Mouse (Mus musculus): ENCODE measurements around the gene Gpc1. TPM values are rescaled to one million over a fixed set of nuclear protein-coding genes. Genes with fewer than 3 reads are reported as not detected.

Gene Gpc1
- polyA plus RNA-seq, 1 experiment from 2014 or later = 66.1 TPM

DNA sequence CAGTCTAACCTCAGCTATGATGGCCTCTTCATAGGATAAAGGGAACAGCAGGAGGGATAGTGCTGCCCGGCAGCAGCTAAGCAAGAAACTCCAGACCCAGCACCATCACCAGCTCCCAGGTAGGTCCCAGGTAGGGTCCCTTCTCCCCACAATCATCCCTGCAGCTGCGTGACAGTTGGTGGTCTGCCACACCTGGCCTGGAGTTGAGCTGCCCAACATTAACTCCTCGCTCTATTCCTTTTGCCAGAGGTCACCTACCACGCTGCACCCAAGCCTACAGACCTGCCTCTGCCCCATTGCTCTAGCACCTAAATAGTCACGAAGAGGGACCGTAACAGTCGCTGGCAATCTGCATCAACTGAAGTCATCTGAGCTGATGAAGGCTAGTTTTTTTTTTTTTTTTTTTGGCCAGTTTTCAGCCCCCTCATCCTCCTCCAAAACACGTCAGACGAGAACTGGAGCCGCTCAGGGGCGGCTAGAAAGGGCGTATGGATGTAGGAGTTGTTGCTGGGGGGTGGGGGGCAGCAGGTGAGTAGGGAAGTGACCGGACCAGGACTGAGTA is 738 bp upstream of the Gpc1 start:
- DNase-seq (ENCODE audit: low spot score) (no peak), ATAC-seq (ENCODE audit: low FRiP score) (no peak)

DNA sequence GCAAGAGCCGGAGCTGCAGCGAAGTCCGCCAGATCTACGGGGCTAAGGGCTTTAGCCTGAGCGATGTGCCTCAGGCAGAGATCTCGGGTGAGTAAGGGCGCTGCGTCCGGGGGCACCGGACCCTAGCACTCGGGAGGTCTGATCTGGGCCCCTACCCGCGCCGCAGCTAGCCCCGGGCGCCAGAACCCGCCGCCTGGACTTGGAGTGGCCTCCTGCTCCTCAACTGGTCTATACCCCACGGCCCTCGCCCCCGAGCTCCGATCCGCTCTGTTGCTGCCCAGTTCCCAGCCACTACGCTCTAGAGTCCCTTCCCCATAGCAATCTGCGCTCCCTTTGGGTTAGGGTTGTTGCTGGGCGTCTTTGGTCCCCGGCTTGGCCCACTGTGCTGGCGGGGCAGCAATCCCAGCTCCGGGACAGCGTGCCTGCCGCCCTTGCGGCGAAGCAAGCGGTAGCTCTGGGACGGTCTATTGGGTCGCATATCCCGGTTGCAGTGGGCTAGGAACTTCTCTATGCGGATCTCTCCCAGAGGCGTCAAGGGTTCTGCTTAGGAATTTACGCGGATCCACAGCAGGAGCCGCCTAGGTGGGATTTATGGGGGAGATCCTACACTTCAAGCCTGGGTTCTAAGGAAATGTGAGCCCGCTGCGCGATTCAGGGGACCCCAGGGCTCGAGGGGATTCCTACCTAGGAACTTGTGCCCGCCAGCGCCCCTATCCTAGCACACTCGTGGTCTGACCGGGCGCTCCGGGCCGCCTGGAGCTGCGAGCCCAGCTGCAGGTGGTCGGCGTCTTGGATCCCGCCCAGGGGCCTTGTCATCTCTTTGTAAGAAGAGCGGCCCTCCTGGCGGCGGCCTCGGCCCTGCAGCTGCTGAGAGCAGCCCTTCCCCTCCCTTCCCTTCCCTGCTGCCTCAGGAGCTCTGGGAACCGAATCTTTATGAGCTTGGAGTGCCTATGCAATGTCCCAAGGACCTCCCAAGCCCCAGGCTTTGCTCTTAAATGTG is 866 bp downstream of the Gpc1 start:
- Histone ChIP-seq H3K9ac (peak overlapping the region; percentile 98), H3K27me3 (ENCODE audit: control insufficient read depth, insufficient read depth, low read length) (peaks cover 13% of the 10 kb centered on the region; the same call in 1 of the 2 replicates), H3K36me3 (replicated peaks; ENCODE audit: control insufficient read depth, insufficient read depth) (0 out of 2 replicates have a peak, but pooled peaks cover 6% of the 10 kb centered on the region), H3K4me3 (replicated peaks; ENCODE audit: low read length) (peak overlapping the region; percentile 94), H3K4me1 (replicated peaks; ENCODE audit: control insufficient read depth, insufficient read depth, low read length) (peaks cover 36% of the 10 kb centered on the region), H3K4me2 (replicated peaks) (peak overlapping the region; percentile 70), H3K27ac (peak overlapping the region; percentile 93), H3K9me3 (ENCODE audit: control insufficient read depth, low read length) (no peaks in the 10 kb centered on the region)
- WGBS = under 1% methylated on average over 62 of the region's 62 CpGs
- ATAC-seq (ENCODE audit: low FRiP score) (peak; percentile 18), DNase-seq (ENCODE audit: low spot score) (peak; percentile 69)

More for the DNA sequence above, 738 bp upstream of the Gpc1 start:
- Histone ChIP-seq H3K4me3 (replicated peaks; ENCODE audit: low read length) (peak overlapping the region; percentile 94), H3K9me3 (ENCODE audit: control insufficient read depth, low read length) (no peaks in the 10 kb centered on the region), H3K27ac (peak overlapping the region; percentile 93), H3K9ac (peak overlapping the region; percentile 98), H3K36me3 (replicated peaks; ENCODE audit: control insufficient read depth, insufficient read depth) (0 out of 2 replicates have a peak, but pooled peaks cover 6% of the 10 kb centered on the region), H3K4me1 (replicated peaks; ENCODE audit: control insufficient read depth, insufficient read depth, low read length) (peaks cover 36% of the 10 kb centered on the region), H3K4me2 (replicated peaks) (peak overlapping the region; percentile 70), H3K27me3 (ENCODE audit: control insufficient read depth, insufficient read depth, low read length) (peaks cover 13% of the 10 kb centered on the region; the same call in 1 of the 2 replicates)
- 7% methylated on average over 13 of the region's 13 CpGs for WGBS

DNA sequence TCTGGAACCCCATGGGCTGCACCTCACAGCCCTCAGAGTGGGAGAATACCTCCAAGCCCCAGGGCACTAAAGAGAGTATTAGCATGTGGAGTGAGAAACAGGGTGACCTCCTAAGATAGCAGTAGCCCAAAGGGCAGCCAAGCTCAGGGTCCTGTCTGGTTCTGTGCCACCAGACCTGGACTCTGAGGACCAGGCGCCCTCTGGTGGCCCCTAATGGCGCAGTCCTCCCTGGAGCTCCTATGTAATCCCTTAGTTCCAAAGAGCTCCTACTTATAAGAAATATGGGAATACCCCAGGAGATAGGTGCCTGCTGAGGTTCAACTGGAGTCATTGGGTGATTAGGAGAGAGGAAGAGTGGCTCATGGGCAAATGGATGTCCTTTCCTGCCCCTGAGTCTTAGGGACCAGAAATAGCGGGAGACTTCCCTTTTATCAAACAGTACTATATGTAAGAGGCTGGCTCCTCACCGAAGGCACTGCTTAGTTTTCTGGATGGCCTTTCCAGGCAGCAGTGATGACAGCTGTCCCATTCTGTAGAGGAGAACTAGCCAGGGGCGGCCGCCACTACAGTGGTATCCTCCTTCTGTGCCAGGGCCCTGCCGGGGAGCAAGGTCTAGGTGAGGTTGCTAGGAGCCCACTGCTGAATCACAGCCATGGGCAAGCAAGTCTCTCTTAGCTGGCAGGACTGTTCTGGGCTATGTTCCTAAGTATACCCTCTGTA is 2.7 kb downstream of the Gpc1 start:
- Histone ChIP-seq H3K27me3 (ENCODE audit: control insufficient read depth, insufficient read depth, low read length) (peaks cover 11% of the 10 kb centered on the region; the same call in 1 of the 2 replicates), H3K9ac (peak overlapping the region; percentile 98; the same call in 1 of the 2 replicates), H3K9me3 (ENCODE audit: control insufficient read depth, low read length) (no peaks in the 10 kb centered on the region), H3K4me1 (replicated peaks; ENCODE audit: control insufficient read depth, insufficient read depth, low read length) (peaks cover 44% of the 10 kb centered on the region), H3K27ac (no peak overlapping the region), H3K4me2 (replicated peaks) (peak overlapping the region; percentile 70), H3K4me3 (replicated peaks; ENCODE audit: low read length) (peak overlapping the region; percentile 94; the same call in 1 of the 2 replicates), H3K36me3 (replicated peaks; ENCODE audit: control insufficient read depth, insufficient read depth) (0 out of 2 replicates have a peak, but pooled peaks cover 6% of the 10 kb centered on the region)
- ATAC-seq (ENCODE audit: low FRiP score) (peak; percentile 13; the same call in 1 of the 2 replicates), DNase-seq (ENCODE audit: low spot score) (peak; percentile 89)
- WGBS = 47% methylated on average over 7 of the region's 7 CpGs

DNA sequence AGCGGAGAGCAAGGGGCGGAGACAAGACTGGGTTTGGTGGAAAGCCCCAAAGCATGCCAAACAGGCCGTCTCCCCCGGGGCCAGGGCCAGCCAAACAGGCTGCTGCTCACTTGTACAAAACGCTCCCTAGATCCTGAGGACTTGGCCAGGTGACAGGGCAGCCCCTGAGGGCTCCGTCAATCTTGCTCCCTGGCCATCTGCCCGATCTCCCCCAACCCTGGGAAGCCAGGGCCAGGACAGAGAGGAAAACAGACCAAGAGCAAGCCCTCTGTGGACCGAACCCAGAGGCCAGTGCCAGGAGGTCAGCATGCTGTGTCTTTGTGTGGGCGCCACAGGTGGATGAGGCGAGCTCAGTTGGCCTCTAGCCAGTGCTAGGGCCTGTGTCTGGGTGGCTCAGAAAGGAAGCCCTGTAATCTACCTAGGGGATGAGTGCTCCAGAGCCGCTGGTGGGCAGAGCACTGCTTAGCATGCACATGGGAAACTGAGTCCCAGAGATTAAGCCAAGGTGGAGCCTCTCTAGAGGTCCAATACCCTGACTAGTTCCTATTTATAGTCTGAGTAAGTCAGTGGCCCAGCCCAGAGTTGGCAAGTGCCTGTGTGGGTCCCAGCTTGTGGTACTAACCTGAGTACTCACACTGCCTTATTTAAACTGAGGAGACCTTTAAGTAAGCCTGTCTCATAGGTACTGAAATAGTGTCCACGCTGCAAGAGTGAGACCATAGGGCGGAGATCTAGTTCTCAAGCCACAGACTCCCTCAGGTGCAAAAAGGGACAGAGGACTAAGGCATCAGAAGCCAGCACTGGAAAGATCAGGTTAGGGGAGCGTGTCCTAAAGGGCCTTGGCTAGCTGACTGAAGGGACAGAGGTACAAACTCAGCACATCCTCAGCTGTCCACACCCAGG is 6.7 kb downstream of the Gpc1 start:
- H3K9ac ChIP-seq = no peak overlapping the region
- no peaks in the 10 kb centered on the region for H3K9me3 ChIP-seq (ENCODE audit: control insufficient read depth, low read length)
- H3K4me1 ChIP-seq (replicated peaks; ENCODE audit: control insufficient read depth, insufficient read depth, low read length) = peaks cover 30% of the 10 kb centered on the region
- peak; percentile 53 for DNase-seq (ENCODE audit: low spot score)
- no peaks in the 10 kb centered on the region for H3K27me3 ChIP-seq (ENCODE audit: control insufficient read depth, insufficient read depth, low read length)
- H3K4me2 ChIP-seq (replicated peaks) = no peak overlapping the region
- no peak overlapping the region for H3K27ac ChIP-seq
- H3K4me3 ChIP-seq (replicated peaks; ENCODE audit: low read length) = no peak overlapping the region
- WGBS = 54% methylated on average over 14 of the region's 14 CpGs
- ATAC-seq (ENCODE audit: low FRiP score) = no peak; the same call in 1 of the 2 replicates
- H3K36me3 ChIP-seq (replicated peaks; ENCODE audit: control insufficient read depth, insufficient read depth) = 0 out of 2 replicates have a peak, but pooled peaks cover 6% of the 10 kb centered on the region

DNA sequence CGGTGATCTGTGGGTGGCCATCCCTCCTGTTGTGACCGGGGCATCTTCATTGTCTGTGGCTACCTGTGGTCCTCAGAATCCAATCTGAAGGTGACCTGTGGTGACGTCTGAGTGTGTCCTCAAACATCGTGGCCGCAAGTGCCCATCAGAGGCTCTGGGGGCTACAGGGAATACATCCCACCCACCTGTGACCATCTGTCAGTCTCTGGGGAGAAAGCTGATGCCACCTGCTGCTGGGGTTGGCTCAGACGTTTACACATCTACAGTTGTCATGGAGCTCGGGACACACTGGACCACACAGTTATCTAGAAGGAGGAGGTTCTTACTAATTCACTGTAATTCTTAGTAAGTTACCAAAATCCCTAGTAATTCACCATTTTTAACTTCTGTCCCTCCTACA is 7.8 kb downstream of the Gpc1 start:
- no peak overlapping the region for H3K4me2 ChIP-seq (replicated peaks)
- no peak overlapping the region for H3K27ac ChIP-seq
- H3K4me3 ChIP-seq (replicated peaks; ENCODE audit: low read length) = no peak overlapping the region
- H3K9me3 ChIP-seq (ENCODE audit: control insufficient read depth, low read length) = no peaks in the 10 kb centered on the region
- no peak overlapping the region for H3K9ac ChIP-seq
- ATAC-seq (ENCODE audit: low FRiP score) = no peak
- peaks cover 19% of the 10 kb centered on the region for H3K4me1 ChIP-seq (replicated peaks; ENCODE audit: control insufficient read depth, insufficient read depth, low read length)
- WGBS = 75% methylated on average over 7 of the region's 7 CpGs
- no peaks in the 10 kb centered on the region for H3K27me3 ChIP-seq (ENCODE audit: control insufficient read depth, insufficient read depth, low read length)
- no peak for DNase-seq (ENCODE audit: low spot score)
- H3K36me3 ChIP-seq (replicated peaks; ENCODE audit: control insufficient read depth, insufficient read depth) = 0 out of 2 replicates have a peak, but pooled peaks cover 6% of the 10 kb centered on the region

DNA sequence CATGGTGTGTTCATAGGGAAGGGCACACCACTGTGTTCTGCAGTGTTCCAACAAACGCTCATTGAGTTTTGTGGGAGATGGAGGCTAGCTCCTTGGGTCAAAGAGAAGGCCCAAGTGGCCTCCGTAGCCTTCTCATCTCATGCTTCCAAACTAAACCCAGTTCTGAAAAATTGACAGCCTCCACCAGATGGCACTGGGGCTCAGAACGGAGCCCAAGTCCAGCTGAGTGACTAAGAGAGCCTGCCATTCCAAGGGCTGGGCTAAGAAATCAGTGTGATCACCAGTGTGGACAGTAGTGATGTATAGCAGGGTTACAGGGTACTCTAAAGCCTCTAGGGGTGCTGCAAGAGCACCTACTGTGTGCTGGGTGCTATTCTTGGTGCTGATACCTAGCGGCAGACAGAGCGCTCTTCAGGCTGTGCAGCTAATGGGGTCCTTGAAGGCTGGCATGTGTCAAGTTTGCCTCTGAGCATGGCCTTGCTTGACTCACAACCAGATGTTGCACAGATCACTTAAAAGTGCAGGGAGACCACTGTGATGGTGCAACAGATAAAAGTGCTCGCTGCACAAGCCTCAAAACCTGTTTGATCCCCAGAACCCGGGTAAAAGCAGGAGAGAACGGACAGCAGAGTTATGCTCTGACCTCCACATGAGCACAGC is 8.9 kb downstream of the Gpc1 start:
- Histone ChIP-seq H3K4me2 (replicated peaks) (no peak overlapping the region), H3K27me3 (ENCODE audit: control insufficient read depth, insufficient read depth, low read length) (no peaks in the 10 kb centered on the region), H3K9ac (no peak overlapping the region), H3K4me1 (replicated peaks; ENCODE audit: control insufficient read depth, insufficient read depth, low read length) (peaks cover 8% of the 10 kb centered on the region), H3K27ac (no peak overlapping the region), H3K9me3 (ENCODE audit: control insufficient read depth, low read length) (no peaks in the 10 kb centered on the region), H3K36me3 (replicated peaks; ENCODE audit: control insufficient read depth, insufficient read depth) (0 out of 2 replicates have a peak, but pooled peaks cover 3% of the 10 kb centered on the region), H3K4me3 (replicated peaks; ENCODE audit: low read length) (no peak overlapping the region)
- WGBS = 82% methylated on average over 8 of the region's 8 CpGs
- DNase-seq (ENCODE audit: low spot score) = peak; percentile 59
- ATAC-seq (ENCODE audit: low FRiP score) = no peak

DNA sequence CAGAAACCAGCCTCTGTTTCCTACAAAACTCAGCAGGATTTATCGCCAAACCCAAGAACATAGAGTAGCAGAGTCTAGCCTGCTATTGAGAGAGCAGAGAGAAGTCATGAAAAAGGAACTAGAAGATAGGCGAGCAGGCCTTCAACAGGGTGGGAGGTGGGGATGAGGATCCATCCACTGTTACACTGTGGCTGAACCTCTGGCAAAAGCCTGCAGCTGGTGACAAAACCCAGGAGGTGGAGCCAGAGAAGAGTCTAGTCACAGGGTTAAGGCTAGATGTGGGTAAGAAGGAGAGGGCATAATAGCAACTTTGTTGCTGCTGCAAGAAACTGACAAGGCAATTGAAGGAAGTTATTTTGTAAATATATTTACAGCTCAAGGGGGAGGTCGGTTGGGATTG is 10.0 kb downstream of the Gpc1 start:
- Histone ChIP-seq H3K36me3 (replicated peaks; ENCODE audit: control insufficient read depth, insufficient read depth) (no peaks in the 10 kb centered on the region), H3K4me1 (replicated peaks; ENCODE audit: control insufficient read depth, insufficient read depth, low read length) (peaks cover 8% of the 10 kb centered on the region), H3K9me3 (ENCODE audit: control insufficient read depth, low read length) (no peaks in the 10 kb centered on the region), H3K27me3 (ENCODE audit: control insufficient read depth, insufficient read depth, low read length) (no peaks in the 10 kb centered on the region), H3K27ac (no peak overlapping the region), H3K4me3 (replicated peaks; ENCODE audit: low read length) (no peak overlapping the region), H3K4me2 (replicated peaks) (no peak overlapping the region), H3K9ac (no peak overlapping the region)
- DNase-seq (ENCODE audit: low spot score) = no peak
- no peak for ATAC-seq (ENCODE audit: low FRiP score)
- 75% methylated on average over 3 of the region's 3 CpGs for WGBS

DNA sequence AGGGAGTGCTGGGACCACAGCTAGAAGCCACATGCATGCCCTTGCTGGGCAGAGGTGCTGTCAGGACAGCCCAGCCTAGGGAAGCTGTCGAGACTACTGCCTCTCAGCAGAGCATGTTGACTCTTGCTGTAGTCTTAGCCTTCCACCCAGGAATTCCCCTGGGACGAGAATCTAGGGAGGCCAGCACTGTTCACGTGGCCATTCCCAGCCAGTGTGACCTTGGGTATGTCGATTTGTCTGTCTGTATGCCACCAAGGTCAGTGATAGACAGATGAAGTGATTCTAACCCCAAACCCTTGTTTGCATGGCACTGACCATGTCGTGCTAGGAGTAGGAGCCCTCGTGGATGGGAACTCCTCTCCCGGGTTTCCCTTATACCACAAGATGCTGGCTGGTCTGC is 14.4 kb downstream of the Gpc1 start:
- WGBS = 79% methylated on average over 7 of the region's 7 CpGs

More for the DNA sequence above, 14.4 kb downstream of the Gpc1 start:
- Histone ChIP-seq H3K27me3 (ENCODE audit: control insufficient read depth, insufficient read depth, low read length) (no peaks in the 10 kb centered on the region), H3K9me3 (ENCODE audit: control insufficient read depth, low read length) (no peaks in the 10 kb centered on the region), H3K27ac (no peak overlapping the region), H3K4me2 (replicated peaks) (no peak overlapping the region), H3K36me3 (replicated peaks; ENCODE audit: control insufficient read depth, insufficient read depth) (peaks cover under 1% of the 10 kb centered on the region; the same call in 1 of the 2 replicates), H3K9ac (no peak overlapping the region), H3K4me3 (replicated peaks; ENCODE audit: low read length) (no peak overlapping the region), H3K4me1 (replicated peaks; ENCODE audit: control insufficient read depth, insufficient read depth, low read length) (peaks cover 32% of the 10 kb centered on the region)
- ATAC-seq (ENCODE audit: low FRiP score) (no peak), DNase-seq (ENCODE audit: low spot score) (no peak)
